Mouse (Mus musculus) monocyte, adult 2 months (primary cell): ENCODE results near the gene Poc5.

Source experiments
- DNase-seq, 2 experiments: peaks; one replicate each; pipeline ENCODE4 v3.0.0; 2022; ENCODE audit warnings: low spot score in 2 of 2, low read depth in 1 of 2

Poc5 gene

GRCm38 (mm10) chr13:96388042-96388888 lies at the start of gene Poc5:
TSS of gene Poc5 (plus strand) at chr13:96388294.
- peak; percentile 98 to 99 for DNase-seq

- no peak for DNase-seq
These were observed 46.6 kb upstream of the Poc5 start for GRCm38 (mm10) chr13:96341461-96341860.

- no peak for DNase-seq
These were observed 43.3 kb upstream of the Poc5 start for GRCm38 (mm10) chr13:96344778-96345177.

GRCm38 (mm10) chr13:96346581-96346980 lies 41.5 kb upstream of the Poc5 start:
- no peak for DNase-seq

GRCm38 (mm10) chr13:96350207-96350606 lies 37.9 kb upstream of the Poc5 start:
- DNase-seq, result no peak

- DNase-seq, result no peak
These were observed 36.8 kb upstream of the Poc5 start for GRCm38 (mm10) chr13:96351264-96351663.

- DNase-seq, result no peak
These were observed 12.6 kb upstream of the Poc5 start for GRCm38 (mm10) chr13:96375519-96375918.

- DNase-seq, result no peak
These were observed 11.2 kb upstream of the Poc5 start for GRCm38 (mm10) chr13:96376871-96377270.

- DNase-seq, result no peak
These were observed 10.2 kb upstream of the Poc5 start for GRCm38 (mm10) chr13:96377883-96378282.

- DNase-seq, result no peak
These were observed 1.2 kb downstream of the Poc5 start for GRCm38 (mm10) chr13:96389301-96389700.

GRCm38 (mm10) chr13:96401251-96401650 lies 13.2 kb downstream of the Poc5 start:
- DNase-seq, result no peak

- no peak for DNase-seq
These were observed 17.4 kb downstream of the Poc5 start for GRCm38 (mm10) chr13:96405518-96405917.

GRCm38 (mm10) chr13:96407040-96407439 lies 18.9 kb downstream of the Poc5 start:
- DNase-seq, result no peak

- no peak for DNase-seq
These were observed 20.7 kb downstream of the Poc5 start for GRCm38 (mm10) chr13:96408786-96409185.

- no peak for DNase-seq
These were observed 26.3 kb downstream of the Poc5 start for GRCm38 (mm10) chr13:96414384-96414783.

- no peak for DNase-seq
These were observed 28.3 kb downstream of the Poc5 start for GRCm38 (mm10) chr13:96416380-96416779.

- no peak for DNase-seq
These were observed 29.2 kb downstream of the Poc5 start for GRCm38 (mm10) chr13:96417261-96417813.

GRCm38 (mm10) chr13:96418487-96418886 lies 30.4 kb downstream of the Poc5 start:
- no peak for DNase-seq

GRCm38 (mm10) chr13:96421230-96421629 lies 33.1 kb downstream of the Poc5 start:
- DNase-seq, result no peak

GRCm38 (mm10) chr13:96424496-96425274 lies 36.6 kb downstream of the Poc5 start:
- DNase-seq, result no peak

GRCm38 (mm10) chr13:96426044-96426443 lies 38.0 kb downstream of the Poc5 start:
- DNase-seq, result no peak

- no peak for DNase-seq
These were observed 40.4 kb downstream of the Poc5 start for GRCm38 (mm10) chr13:96428531-96428930.
